Mouse (Mus musculus): Measurements from ENCODE around the gene Rsbn1. TPM values are rescaled to one million over a fixed set of nuclear protein-coding genes. Genes with fewer than 3 reads are reported as not detected.

Gene Rsbn1
- polyA plus RNA-seq (2016; fragmentation: Nextera tagmentation; extraction: Ambion mirVana): 8.0 and 8.4 TPM in 2 replicates

DNA sequence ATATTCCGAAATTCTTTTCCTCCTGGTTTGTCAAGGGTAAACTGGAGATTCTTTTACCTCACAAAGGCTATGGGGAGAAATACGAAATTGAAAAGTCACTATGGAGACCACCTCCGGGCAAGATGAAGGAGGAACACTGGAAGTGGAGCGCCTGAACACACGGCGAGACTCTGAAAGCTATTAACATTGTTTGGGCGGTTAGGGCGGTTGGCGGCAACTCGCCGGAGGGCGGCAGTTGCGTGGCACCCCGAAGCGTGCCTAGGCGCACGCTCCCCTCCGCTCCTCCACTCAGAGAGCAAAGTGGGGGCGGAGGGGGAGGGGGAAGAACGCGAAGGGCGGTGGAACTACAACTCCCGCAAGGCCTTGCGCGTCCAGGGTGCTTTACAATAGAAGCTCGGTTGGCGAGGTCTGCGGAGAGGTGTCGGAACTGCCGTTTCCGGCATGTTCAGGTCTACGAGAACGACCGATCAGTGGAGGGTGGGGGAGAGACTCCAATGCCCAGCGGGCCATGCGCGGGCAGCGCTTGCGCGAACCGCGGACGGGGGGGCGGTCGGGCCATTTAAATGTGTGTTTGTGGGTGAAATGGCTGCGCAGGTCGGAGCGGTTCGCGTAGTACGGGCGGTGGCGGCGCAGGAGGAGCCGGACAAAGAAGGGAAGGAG is at the start of gene Rsbn1:
Gene Rsbn1 (plus strand): TSS at position 111 of the 660 bp plus-strand sequence.
- Histone ChIP-seq H3K27ac (ENCODE audit: poor library complexity, severe bottlenecking) (peak within 1 kb of the TSS; percentile 91), H3K36me3 (no peaks in the 10 kb centered on the region), H3K27me3 (replicated peaks) (no peaks in the 10 kb centered on the region), H3K9ac (peak within 1 kb of the TSS; percentile 94), H3K4me2 (peak within 1 kb of the TSS; percentile 85), H3K9me3 (replicated peaks) (no peaks in the 10 kb centered on the region), H3K4me3 (peak within 1 kb of the TSS; percentile 86), H3K4me1 (replicated peaks) (peaks cover 10% of the 10 kb centered on the region)
- under 1% methylated on average over 52 of the region's 55 CpGs for WGBS
- peak; percentile 100 for ATAC-seq (ENCODE audit: insufficient number of reproducible peaks, low FRiP score)

GRCm38 (mm10) chr3:103864200-103864599 is 49.7 kb upstream of the Rsbn1 start:
- Histone ChIP-seq H3K4me1 (replicated peaks) (0 out of 2 replicates have a peak, but pooled peaks cover 6% of the 10 kb centered on the region), H3K27ac (ENCODE audit: poor library complexity, severe bottlenecking) (no peak overlapping the region), H3K4me2 (no peak overlapping the region), H3K9me3 (replicated peaks) (no peaks in the 10 kb centered on the region), H3K36me3 (no peaks in the 10 kb centered on the region), H3K9ac (no peak overlapping the region), H3K4me3 (no peak overlapping the region), H3K27me3 (replicated peaks) (no peaks in the 10 kb centered on the region)
- 84% methylated on average over 6 of the region's 6 CpGs for WGBS
- ATAC-seq (ENCODE audit: insufficient number of reproducible peaks, low FRiP score): no peak

GRCm38 (mm10) chr3:103867424-103867971 is 46.4 kb upstream of the Rsbn1 start:
- Histone ChIP-seq H3K4me3 (no peak overlapping the region), H3K4me1 (replicated peaks) (no peaks in the 10 kb centered on the region), H3K9ac (no peak overlapping the region), H3K27ac (ENCODE audit: poor library complexity, severe bottlenecking) (no peak overlapping the region), H3K9me3 (replicated peaks) (no peaks in the 10 kb centered on the region), H3K36me3 (no peaks in the 10 kb centered on the region), H3K4me2 (no peak overlapping the region), H3K27me3 (replicated peaks) (no peaks in the 10 kb centered on the region)
- 84% methylated on average over 5 of the region's 5 CpGs for WGBS
- ATAC-seq (ENCODE audit: insufficient number of reproducible peaks, low FRiP score): no peak

GRCm38 (mm10) chr3:103868008-103868407 is 45.9 kb upstream of the Rsbn1 start:
- Histone ChIP-seq H3K9me3 (replicated peaks) (no peaks in the 10 kb centered on the region), H3K4me2 (no peak overlapping the region), H3K4me1 (replicated peaks) (no peaks in the 10 kb centered on the region), H3K27me3 (replicated peaks) (peaks cover 2% of the 10 kb centered on the region; the same call in 1 of the 2 replicates), H3K36me3 (no peaks in the 10 kb centered on the region), H3K27ac (ENCODE audit: poor library complexity, severe bottlenecking) (no peak overlapping the region), H3K4me3 (no peak overlapping the region), H3K9ac (no peak overlapping the region)
- no peak for ATAC-seq (ENCODE audit: insufficient number of reproducible peaks, low FRiP score)
- WGBS: 77% methylated on average over 4 of the region's 4 CpGs

- H3K4me2 ChIP-seq: no peak overlapping the region
- no peak overlapping the region for H3K27ac ChIP-seq (ENCODE audit: poor library complexity, severe bottlenecking)
- no peaks in the 10 kb centered on the region for H3K36me3 ChIP-seq
- 58% methylated on average over 3 of the region's 3 CpGs for whole genome bisulfite sequencing
- no peak overlapping the region for H3K9ac ChIP-seq
- no peaks in the 10 kb centered on the region for H3K9me3 ChIP-seq (replicated peaks)
- no peak for ATAC-seq (ENCODE audit: insufficient number of reproducible peaks, low FRiP score)
- H3K4me1 ChIP-seq (replicated peaks): no peaks in the 10 kb centered on the region
- H3K27me3 ChIP-seq (replicated peaks): peaks cover 2% of the 10 kb centered on the region; the same call in 1 of the 2 replicates
- H3K4me3 ChIP-seq: no peak overlapping the region
These were observed 41.2 kb upstream of the Rsbn1 start for GRCm38 (mm10) chr3:103872663-103873098.

- ATAC-seq (ENCODE audit: insufficient number of reproducible peaks, low FRiP score): no peak
- H3K27me3 ChIP-seq (replicated peaks): peaks cover 2% of the 10 kb centered on the region; the same call in 1 of the 2 replicates
- H3K9me3 ChIP-seq (replicated peaks): no peaks in the 10 kb centered on the region
- 54% methylated on average over 7 of the region's 7 CpGs for WGBS
- H3K36me3 ChIP-seq: no peaks in the 10 kb centered on the region
- H3K4me2 ChIP-seq: no peak overlapping the region
- H3K4me1 ChIP-seq (replicated peaks): no peaks in the 10 kb centered on the region
- H3K4me3 ChIP-seq: no peak overlapping the region
- H3K27ac ChIP-seq (ENCODE audit: poor library complexity, severe bottlenecking): no peak overlapping the region
- no peak overlapping the region for H3K9ac ChIP-seq
These were observed 39.6 kb upstream of the Rsbn1 start for GRCm38 (mm10) chr3:103874329-103874728.

DNA sequence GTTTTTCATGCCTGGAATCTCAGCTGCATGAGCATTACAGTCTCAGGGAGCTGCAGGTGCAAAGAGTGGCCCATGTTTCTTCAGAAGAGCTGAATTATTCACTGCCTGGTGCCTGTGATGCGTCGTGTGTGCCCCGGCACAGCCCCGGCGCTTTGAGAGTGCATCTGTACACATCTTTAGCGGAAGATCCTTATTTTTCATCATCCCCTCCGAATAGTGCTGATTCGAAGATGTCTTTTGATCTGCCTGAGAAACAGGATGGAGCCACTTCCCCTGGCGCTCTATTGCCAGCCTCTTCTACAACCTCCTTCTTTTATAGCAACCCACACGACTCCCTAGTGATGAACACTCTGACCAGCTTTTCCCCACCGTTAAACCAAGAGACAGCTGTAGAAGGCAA is 28.0 kb upstream of the Rsbn1 start:
- H3K27me3 ChIP-seq (replicated peaks): no peaks in the 10 kb centered on the region
- WGBS: 71% methylated on average over 11 of the region's 11 CpGs
- no peaks in the 10 kb centered on the region for H3K36me3 ChIP-seq
- no peak overlapping the region for H3K4me2 ChIP-seq
- H3K27ac ChIP-seq (ENCODE audit: poor library complexity, severe bottlenecking): no peak overlapping the region
- ATAC-seq (ENCODE audit: insufficient number of reproducible peaks, low FRiP score): no peak
- no peak overlapping the region for H3K9ac ChIP-seq
- H3K9me3 ChIP-seq (replicated peaks): no peaks in the 10 kb centered on the region
- 0 out of 2 replicates have a peak, but pooled peaks cover 3% of the 10 kb centered on the region for H3K4me1 ChIP-seq (replicated peaks)
- H3K4me3 ChIP-seq: no peak overlapping the region

DNA sequence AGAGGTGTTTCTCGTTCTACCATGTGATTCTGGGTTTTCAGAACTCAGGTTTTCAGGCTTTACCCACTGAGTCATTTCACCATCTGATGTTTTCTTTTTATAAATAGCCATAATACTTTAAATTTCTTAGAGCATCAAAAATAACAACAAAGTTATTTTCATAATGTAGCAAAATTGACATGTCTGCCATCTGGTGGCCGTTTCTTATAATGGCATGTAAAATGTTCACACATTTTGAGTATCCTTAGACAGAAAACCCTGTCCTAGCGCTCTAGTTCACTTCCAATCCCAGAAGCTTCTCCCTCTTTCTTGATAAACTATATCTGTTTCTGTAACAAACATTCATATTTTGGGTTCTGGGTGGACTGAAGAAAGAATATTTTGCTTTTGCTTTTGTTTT is 26.3 kb upstream of the Rsbn1 start:
- Histone ChIP-seq H3K4me2 (no peak overlapping the region), H3K9ac (no peak overlapping the region), H3K27me3 (replicated peaks) (no peaks in the 10 kb centered on the region), H3K4me1 (replicated peaks) (no peaks in the 10 kb centered on the region), H3K4me3 (no peak overlapping the region), H3K27ac (ENCODE audit: poor library complexity, severe bottlenecking) (no peak overlapping the region), H3K36me3 (no peaks in the 10 kb centered on the region), H3K9me3 (replicated peaks) (no peaks in the 10 kb centered on the region)
- no peak for ATAC-seq (ENCODE audit: insufficient number of reproducible peaks, low FRiP score)
- 41% methylated on average over 3 of the region's 3 CpGs for WGBS

DNA sequence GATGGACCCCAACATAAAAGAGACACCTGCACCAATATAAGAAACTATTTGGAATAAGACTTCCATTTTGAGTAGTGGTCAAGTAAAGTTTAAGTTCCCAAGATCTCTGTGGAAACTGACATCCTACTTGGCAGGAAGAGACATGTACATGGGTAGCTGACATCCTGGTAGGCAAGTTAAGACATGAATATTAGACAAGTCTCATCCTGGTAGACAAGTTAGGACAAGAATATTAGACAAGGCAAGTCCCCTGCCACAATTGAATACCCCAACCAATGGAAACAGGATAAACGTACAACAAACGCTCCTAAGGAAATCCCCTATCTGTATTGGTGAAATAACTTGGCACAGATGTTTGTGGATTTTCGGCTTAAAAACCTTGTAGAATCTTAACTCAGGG is 20.5 kb upstream of the Rsbn1 start:
- H3K36me3 ChIP-seq: no peaks in the 10 kb centered on the region
- ATAC-seq (ENCODE audit: insufficient number of reproducible peaks, low FRiP score): no peak
- WGBS: 79% methylated on average over 3 of the region's 3 CpGs
- no peaks in the 10 kb centered on the region for H3K27me3 ChIP-seq (replicated peaks)
- H3K9ac ChIP-seq: no peak overlapping the region
- H3K9me3 ChIP-seq (replicated peaks): no peaks in the 10 kb centered on the region
- no peaks in the 10 kb centered on the region for H3K4me1 ChIP-seq (replicated peaks)
- H3K4me3 ChIP-seq: no peak overlapping the region
- H3K4me2 ChIP-seq: no peak overlapping the region
- H3K27ac ChIP-seq (ENCODE audit: poor library complexity, severe bottlenecking): no peak overlapping the region

- 78% methylated on average over 1 of the region's 1 CpGs for WGBS
- Histone ChIP-seq H3K36me3 (no peaks in the 10 kb centered on the region), H3K4me1 (replicated peaks) (no peaks in the 10 kb centered on the region), H3K9me3 (replicated peaks) (no peaks in the 10 kb centered on the region), H3K4me3 (no peak overlapping the region), H3K9ac (no peak overlapping the region), H3K4me2 (no peak overlapping the region), H3K27ac (ENCODE audit: poor library complexity, severe bottlenecking) (no peak overlapping the region), H3K27me3 (replicated peaks) (no peaks in the 10 kb centered on the region)
- no peak for ATAC-seq (ENCODE audit: insufficient number of reproducible peaks, low FRiP score)
These were observed 9.2 kb upstream of the Rsbn1 start for GRCm38 (mm10) chr3:103904705-103905104.

GRCm38 (mm10) chr3:103907335-103908030 is 6.4 kb upstream of the Rsbn1 start:
- Histone ChIP-seq H3K9me3 (replicated peaks) (no peaks in the 10 kb centered on the region), H3K9ac (no peak overlapping the region), H3K27me3 (replicated peaks) (no peaks in the 10 kb centered on the region), H3K4me3 (no peak overlapping the region), H3K27ac (ENCODE audit: poor library complexity, severe bottlenecking) (no peak overlapping the region), H3K4me1 (replicated peaks) (no peaks in the 10 kb centered on the region), H3K36me3 (no peaks in the 10 kb centered on the region), H3K4me2 (no peak overlapping the region)
- no peak for ATAC-seq (ENCODE audit: insufficient number of reproducible peaks, low FRiP score)
- WGBS: 67% methylated on average over 5 of the region's 5 CpGs
